Mouse (Mus musculus): ENCODE data around the gene Gm49776. TPM values are rescaled to one million over a fixed set of nuclear protein-coding genes. Genes with fewer than 3 reads are reported as not detected.
A peak's percentile ranks its signal among the peaks of the same experiment; 100 is the strongest.
"Not testable (repeated sequence)": the region's sequence is repeated elsewhere in the genome, so short reads cannot be mapped to it uniquely, and the experiment has no call there.

Gm49776 gene
- 3.0 and 5.8 TPM in 2 replicates for polyA plus RNA-seq (2016; fragmentation: Nextera tagmentation; extraction: Ambion mirVana)

DNA sequence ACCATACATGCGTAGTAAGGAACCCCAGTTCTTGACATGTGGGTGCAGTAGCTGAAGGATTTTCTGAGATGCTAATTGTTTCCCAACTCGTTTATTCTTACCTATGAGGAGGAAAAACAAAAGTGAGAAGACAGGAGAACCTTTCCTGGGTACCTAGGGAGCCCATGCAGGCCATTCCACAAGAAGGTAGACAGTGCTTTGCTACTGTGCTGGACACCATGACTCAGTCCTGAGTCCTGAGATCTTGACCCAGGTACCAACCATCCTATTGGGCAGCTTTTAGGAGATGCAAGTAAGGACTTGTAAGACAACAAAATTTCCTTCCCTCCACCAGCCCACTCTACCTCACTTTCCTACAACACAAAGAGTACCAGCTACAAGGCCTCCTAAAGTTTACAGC is at the start of gene Gm49776:
Gene Gm49776 (minus strand): TSS at position 101 of the 400 bp plus-strand sequence.
- Histone ChIP-seq H3K27me3 (ENCODE audit: poor library complexity, severe bottlenecking) (no peaks in the 10 kb centered on the region), H3K36me3 (replicated peaks) (peaks cover 98% of the 10 kb centered on the region), H3K4me1 (no peaks in the 10 kb centered on the region), H3K27ac (no peak within 1 kb of the TSS), H3K9me3 (no peaks in the 10 kb centered on the region), H3K4me3 (no peak within 1 kb of the TSS)
- 98% methylated on average over 2 of the region's 2 CpGs for WGBS
- DNase-seq (ENCODE audit: extremely low spot score, low spot score): no peak

DNA sequence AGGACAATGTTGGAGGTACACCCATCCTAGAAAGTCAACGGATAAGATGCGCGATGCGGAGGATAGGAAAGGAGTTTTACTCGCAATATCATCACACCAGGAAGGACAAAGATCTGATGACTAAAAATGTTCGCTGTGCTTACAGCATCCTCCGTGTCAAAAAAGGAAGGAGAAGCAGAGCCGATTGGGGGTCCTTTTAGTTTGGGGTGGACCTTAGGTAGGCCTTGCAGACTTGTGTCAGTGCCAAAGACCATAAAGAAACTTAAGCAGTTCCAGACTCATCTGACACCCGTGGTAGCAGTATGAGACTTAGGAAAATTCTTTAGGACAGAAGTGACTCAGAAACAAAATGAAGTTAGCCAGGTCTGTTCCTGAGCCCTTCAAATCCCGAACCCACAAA is 31.5 kb upstream of the Gm49776 start:
- not testable (repeated sequence) for H3K9me3 ChIP-seq
- H3K27ac ChIP-seq: peak overlapping the region; percentile 94
- WGBS: 8% methylated on average over 10 of the region's 10 CpGs

DNA sequence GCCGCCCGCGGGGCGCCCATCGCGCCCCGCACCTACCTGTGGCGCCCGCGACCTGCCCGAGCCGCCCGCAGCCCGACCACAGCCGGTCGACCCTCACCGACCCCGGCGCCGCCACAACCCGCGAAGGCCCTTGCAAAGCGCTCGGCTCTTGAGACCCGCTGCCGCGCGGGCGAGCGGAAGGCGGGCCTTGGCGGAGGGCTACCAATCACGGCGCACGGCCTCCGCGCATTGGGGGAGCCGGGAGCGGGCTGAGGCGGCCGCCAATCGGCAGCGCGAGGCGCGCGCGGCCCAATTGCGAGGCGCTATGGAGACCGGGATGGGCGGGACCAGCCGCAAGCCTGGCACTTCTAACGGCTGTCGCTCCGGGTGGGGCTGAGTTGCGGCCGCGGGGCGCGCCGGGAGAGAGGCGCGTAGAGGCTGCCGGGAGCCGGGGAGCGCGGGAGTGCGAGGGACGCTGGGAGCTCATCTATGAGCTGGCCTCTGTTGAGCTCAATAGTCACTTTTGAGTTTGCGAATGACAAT is 31.0 kb upstream of the Gm49776 start, which contains the start of gene Dgcr8:
Gene Dgcr8 (minus strand): TSS at position 180 of the 522 bp plus-strand sequence.
- Histone ChIP-seq H3K36me3 (replicated peaks) (peaks cover 34% of the 10 kb centered on the region), H3K27me3 (ENCODE audit: poor library complexity, severe bottlenecking) (no peaks in the 10 kb centered on the region), H3K9me3 (no peaks in the 10 kb centered on the region), H3K4me1 (peaks cover 36% of the 10 kb centered on the region), H3K4me3 (peak within 1 kb of the TSS; percentile 68), H3K27ac (peak within 1 kb of the TSS; percentile 94)
- DNase-seq (ENCODE audit: extremely low spot score, low spot score): peak; percentile 97
- under 1% methylated on average over 71 of the region's 71 CpGs for WGBS

More for the DNA sequence above, 31.5 kb upstream of the Gm49776 start:
- Histone ChIP-seq H3K4me3 (peak overlapping the region; percentile 68), H3K4me1 (peaks cover 36% of the 10 kb centered on the region), H3K36me3 (replicated peaks) (peaks cover 30% of the 10 kb centered on the region)
- not testable (repeated sequence) for DNase-seq (ENCODE audit: extremely low spot score, low spot score); H3K27me3 ChIP-seq (ENCODE audit: poor library complexity, severe bottlenecking)

DNA sequence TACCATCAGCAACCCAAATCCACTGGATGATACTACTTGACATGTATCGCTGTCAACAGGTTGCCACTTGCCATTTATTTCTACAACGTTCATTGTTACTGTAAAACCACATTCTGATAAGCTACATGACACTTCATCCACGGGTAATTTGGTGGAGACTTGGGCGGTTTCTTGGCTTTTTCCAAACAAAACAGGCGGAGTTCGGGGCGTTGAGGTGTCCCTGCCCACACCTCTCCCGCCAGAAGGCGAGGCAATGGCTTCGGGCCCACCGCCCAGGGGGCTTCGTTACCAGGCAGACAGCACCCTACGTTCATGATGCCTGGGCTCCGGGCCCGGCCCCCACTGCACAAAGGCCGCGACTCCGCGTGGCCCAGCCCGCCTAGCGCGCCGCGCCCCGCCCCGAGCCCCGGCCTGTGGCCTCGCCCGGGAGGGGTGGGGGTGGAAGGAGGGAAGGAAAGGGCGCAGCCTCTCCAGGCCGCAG is 30.5 kb upstream of the Gm49776 start:
- WGBS: 1% methylated on average over 31 of the region's 31 CpGs
- H3K4me1 ChIP-seq: peaks cover 36% of the 10 kb centered on the region
- H3K27ac ChIP-seq: peak overlapping the region; percentile 94
- no peaks in the 10 kb centered on the region for H3K27me3 ChIP-seq (ENCODE audit: poor library complexity, severe bottlenecking)
- DNase-seq (ENCODE audit: extremely low spot score, low spot score): no peak
- H3K36me3 ChIP-seq (replicated peaks): peaks cover 40% of the 10 kb centered on the region
- peak overlapping the region; percentile 68 for H3K4me3 ChIP-seq
- H3K9me3 ChIP-seq: no peaks in the 10 kb centered on the region

DNA sequence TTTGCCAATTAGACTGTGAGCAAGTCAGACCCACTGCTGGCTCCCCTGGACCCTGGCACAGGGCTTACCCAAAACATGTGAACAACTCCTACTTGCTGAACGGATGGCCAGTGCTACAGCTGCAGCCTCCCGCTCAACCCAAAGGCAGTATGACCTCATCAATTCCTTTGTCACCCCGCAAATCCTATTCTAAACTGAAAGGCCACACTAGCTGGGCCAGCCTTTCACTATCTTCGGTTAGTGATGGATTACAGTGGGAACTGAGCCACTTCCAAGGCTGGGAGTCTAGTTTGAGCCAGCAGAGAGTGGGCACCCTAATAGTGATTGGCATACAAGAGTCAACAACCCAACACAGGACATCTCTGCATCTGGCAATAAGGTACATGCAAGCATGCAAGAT is 30.0 kb upstream of the Gm49776 start:
- Histone ChIP-seq H3K9me3 (no peaks in the 10 kb centered on the region), H3K4me3 (peak overlapping the region; percentile 68), H3K27ac (peak overlapping the region; percentile 94), H3K36me3 (replicated peaks) (peaks cover 44% of the 10 kb centered on the region), H3K4me1 (peaks cover 36% of the 10 kb centered on the region), H3K27me3 (ENCODE audit: poor library complexity, severe bottlenecking) (no peaks in the 10 kb centered on the region)
- DNase-seq (ENCODE audit: extremely low spot score, low spot score): peak; percentile 41
- 2% methylated on average over 4 of the region's 4 CpGs for WGBS

DNA sequence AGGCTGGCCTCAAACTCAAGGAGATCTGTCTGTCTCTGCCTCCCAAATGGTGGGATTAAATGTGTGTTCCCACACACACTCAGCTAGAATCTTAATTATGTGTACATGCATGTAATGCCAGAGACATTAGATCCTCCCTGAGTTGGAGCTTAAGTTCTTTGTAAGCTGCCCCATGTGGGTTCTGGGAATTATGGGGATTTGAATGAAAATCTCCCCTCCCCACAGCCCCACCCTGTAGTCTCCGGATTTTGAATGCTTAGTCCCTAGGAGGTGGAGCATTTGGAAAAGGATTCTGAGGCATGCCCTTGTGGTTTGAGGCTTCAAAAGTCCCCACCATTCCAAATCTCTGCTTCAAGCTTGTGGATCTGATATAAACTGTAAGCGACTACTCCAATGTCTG is 17.0 kb upstream of the Gm49776 start:
- H3K27ac ChIP-seq: no peak overlapping the region
- H3K36me3 ChIP-seq (replicated peaks): peaks cover 99% of the 10 kb centered on the region
- H3K4me1 ChIP-seq: no peaks in the 10 kb centered on the region
- H3K27me3 ChIP-seq (ENCODE audit: poor library complexity, severe bottlenecking): no peaks in the 10 kb centered on the region
- no peak for DNase-seq (ENCODE audit: extremely low spot score, low spot score)
- WGBS: 82% methylated on average over 2 of the region's 2 CpGs
- no peak overlapping the region for H3K4me3 ChIP-seq
- no peaks in the 10 kb centered on the region for H3K9me3 ChIP-seq

DNA sequence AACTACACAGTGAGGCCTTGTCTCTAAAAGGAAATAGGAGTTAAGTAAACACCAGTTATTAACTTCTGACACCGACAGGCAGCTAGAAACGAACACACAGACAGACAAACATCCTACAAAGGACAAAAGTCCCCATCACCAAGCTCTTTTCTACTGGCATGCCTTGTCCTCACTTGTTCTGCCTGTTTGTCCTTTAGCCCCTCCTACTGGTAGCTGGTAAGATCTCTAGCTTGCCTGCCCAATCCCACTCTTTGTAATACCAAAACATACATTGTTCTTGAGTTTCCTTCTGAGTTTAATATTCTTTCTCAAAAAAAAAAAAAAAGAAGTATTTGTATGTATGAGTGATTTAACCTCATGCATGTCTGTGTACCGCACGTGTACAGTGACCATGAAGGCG is 10.1 kb upstream of the Gm49776 start:
- H3K4me1 ChIP-seq: no peaks in the 10 kb centered on the region
- H3K4me3 ChIP-seq: no peak overlapping the region
- no peaks in the 10 kb centered on the region for H3K9me3 ChIP-seq
- no peaks in the 10 kb centered on the region for H3K27me3 ChIP-seq (ENCODE audit: poor library complexity, severe bottlenecking)
- no peak for DNase-seq (ENCODE audit: extremely low spot score, low spot score)
- H3K36me3 ChIP-seq (replicated peaks): peaks cover 98% of the 10 kb centered on the region
- WGBS: 89% methylated on average over 5 of the region's 5 CpGs
- no peak overlapping the region for H3K27ac ChIP-seq

DNA sequence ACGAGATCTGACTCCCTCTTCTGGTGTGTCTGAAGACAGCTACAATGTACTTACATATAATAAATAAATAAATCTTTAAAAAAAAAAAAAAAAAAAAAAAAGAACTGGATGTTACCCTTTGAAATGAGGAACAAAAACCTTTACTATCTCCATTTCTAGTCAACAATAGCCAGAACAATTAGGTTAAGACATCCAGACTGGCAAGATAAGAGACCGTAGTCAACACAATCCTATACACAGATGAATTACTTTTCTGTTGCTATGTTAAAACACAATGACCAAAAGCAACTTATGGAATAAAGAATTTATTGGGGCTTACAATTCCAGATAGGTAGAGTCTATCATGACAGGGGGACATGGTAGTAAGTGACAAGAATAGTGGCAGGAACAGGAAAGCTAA is 6.9 kb upstream of the Gm49776 start:
- H3K9me3 ChIP-seq: no peaks in the 10 kb centered on the region
- no peak overlapping the region for H3K27ac ChIP-seq
- no peaks in the 10 kb centered on the region for H3K27me3 ChIP-seq (ENCODE audit: poor library complexity, severe bottlenecking)
- H3K36me3 ChIP-seq (replicated peaks): peaks cover 98% of the 10 kb centered on the region
- no peak overlapping the region for H3K4me3 ChIP-seq
- H3K4me1 ChIP-seq: no peaks in the 10 kb centered on the region
- WGBS: 82% methylated on average over 2 of the region's 2 CpGs
- DNase-seq (ENCODE audit: extremely low spot score, low spot score): no peak

DNA sequence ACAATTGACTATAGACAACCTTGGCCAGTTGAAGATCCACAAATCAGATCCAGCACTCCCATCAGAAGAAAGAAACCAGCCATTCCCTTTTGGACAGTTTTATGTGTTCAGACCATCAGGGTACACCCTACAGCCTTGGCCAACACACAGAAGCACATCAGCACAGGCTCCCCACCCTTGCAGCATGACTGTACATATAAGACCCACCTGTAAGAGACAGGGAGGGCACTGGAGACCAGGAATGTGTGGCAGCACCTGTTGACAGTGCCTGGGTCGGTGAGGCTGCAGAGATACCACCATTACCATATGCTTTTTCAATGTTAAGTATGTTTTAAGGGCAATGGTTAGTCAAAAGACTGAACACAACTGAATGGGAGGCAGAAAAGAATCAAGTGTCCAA is 4.3 kb downstream of the Gm49776 start:
- peaks cover 90% of the 10 kb centered on the region for H3K36me3 ChIP-seq (replicated peaks)
- WGBS: 91% methylated on average over 1 of the region's 1 CpGs
- no peak overlapping the region for H3K4me3 ChIP-seq
- H3K4me1 ChIP-seq: peaks cover 29% of the 10 kb centered on the region
- no peak for DNase-seq (ENCODE audit: extremely low spot score, low spot score)
- H3K27me3 ChIP-seq (ENCODE audit: poor library complexity, severe bottlenecking): no peaks in the 10 kb centered on the region
- H3K9me3 ChIP-seq: no peaks in the 10 kb centered on the region
- H3K27ac ChIP-seq: no peak overlapping the region

DNA sequence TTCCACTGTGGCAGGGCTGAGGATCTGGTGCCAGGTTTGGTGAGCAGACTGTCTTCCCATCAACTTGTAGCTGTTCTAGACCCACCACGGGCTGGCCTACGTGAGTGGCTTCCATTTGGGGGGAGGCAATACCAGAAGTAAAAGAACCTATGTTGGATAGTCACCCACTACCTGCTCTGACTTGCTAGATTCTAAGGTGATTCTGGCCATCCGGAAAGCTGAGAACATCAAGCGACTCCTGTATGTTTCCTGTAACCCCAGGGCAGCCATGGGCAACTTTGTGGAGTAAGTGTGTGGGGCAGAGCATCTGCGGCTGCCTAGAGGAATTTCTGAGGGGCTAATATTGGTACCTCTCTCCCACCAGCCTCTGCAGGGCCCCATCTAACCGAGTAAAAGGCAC is 5.4 kb downstream of the Gm49776 start:
- no peak for DNase-seq (ENCODE audit: extremely low spot score, low spot score)
- Histone ChIP-seq H3K4me1 (peaks cover 29% of the 10 kb centered on the region), H3K9me3 (no peaks in the 10 kb centered on the region), H3K36me3 (replicated peaks) (peaks cover 80% of the 10 kb centered on the region), H3K4me3 (no peak overlapping the region), H3K27ac (no peak overlapping the region), H3K27me3 (ENCODE audit: poor library complexity, severe bottlenecking) (no peaks in the 10 kb centered on the region)
- WGBS: 89% methylated on average over 6 of the region's 6 CpGs

DNA sequence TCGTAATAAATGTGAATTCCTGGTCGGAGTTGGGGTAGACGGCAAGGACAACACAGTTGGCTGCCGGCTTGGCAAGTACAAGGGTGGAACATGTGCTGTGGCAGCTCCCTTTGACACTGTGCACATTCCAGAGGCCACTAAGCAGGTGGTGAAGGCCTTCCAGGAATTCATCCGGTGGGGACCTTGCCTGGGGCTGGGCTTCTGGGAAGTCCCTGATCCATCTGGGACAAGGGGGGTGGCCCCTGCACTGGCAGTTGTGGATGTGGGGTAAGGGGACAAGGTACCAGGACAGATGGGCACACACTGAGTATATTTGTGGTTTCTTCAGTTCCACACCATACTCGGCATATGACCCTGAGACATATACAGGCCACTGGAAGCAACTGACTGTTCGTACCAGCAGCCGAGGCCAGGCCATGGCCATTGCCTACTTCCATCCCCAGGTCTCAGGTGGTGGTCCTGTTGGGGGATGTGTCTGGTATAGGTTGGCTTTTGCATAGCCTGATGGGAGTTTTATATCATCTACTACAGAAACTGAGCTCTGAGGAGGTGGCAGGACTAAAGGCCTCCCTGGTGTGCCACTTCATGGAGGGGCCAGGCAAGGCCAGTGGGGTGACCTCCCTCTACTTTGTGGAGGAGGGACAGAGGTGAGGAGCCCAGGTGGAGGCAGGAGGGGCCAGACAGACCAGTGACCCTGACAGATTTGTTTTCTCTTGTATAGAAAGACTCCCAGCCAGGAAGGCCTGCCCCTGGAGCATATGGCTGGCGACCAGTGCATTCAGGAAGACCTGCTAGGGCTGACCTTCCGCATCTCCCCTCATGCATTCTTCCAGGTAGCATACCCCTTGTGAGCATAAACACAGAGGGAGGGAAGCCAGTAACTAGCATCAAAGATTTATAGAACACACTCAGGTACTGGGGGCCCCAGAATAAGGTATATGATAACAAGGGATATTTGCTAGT is 7.0 kb downstream of the Gm49776 start:
- 79% methylated on average over 10 of the region's 10 CpGs for WGBS

DNA sequence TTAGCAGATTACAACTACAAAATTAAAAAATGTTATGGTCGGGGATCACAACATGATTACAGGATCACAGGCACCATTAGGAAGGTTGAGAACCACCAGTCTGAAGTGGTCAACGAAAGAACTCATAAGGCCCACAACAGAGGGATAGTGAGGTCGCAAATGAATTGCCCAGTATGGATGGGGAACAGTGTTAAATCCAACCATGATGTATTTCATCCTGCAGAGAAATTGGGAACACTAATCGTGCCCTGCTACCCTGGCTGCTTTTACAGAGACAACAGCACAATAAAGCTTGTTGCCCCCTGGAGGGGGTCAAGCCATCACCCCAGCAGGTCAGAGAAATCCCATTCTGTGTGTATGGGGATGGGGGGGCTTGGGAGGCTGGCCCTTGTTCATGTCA is 7.9 kb downstream of the Gm49776 start:
- no peak for DNase-seq (ENCODE audit: extremely low spot score, low spot score)
- Histone ChIP-seq H3K27me3 (ENCODE audit: poor library complexity, severe bottlenecking) (no peaks in the 10 kb centered on the region), H3K4me1 (peaks cover 49% of the 10 kb centered on the region), H3K36me3 (replicated peaks) (peaks cover 76% of the 10 kb centered on the region), H3K27ac (peak overlapping the region; percentile 99), H3K4me3 (peak overlapping the region; percentile 93), H3K9me3 (no peaks in the 10 kb centered on the region)
- WGBS: 66% methylated on average over 4 of the region's 4 CpGs

More for the DNA sequence above, 7.0 kb downstream of the Gm49776 start:
- Histone ChIP-seq H3K27me3 (ENCODE audit: poor library complexity, severe bottlenecking) (no peaks in the 10 kb centered on the region), H3K4me3 (peak overlapping the region; percentile 93), H3K36me3 (replicated peaks) (peaks cover 76% of the 10 kb centered on the region), H3K27ac (peak overlapping the region; percentile 99; the same call in 1 of the 2 replicates), H3K4me1 (peaks cover 41% of the 10 kb centered on the region), H3K9me3 (no peaks in the 10 kb centered on the region)
- no peak for DNase-seq (ENCODE audit: extremely low spot score, low spot score)
